Comparison of ENCODE assay signal across 28 mouse cellular contexts in the genomic region with DNA sequence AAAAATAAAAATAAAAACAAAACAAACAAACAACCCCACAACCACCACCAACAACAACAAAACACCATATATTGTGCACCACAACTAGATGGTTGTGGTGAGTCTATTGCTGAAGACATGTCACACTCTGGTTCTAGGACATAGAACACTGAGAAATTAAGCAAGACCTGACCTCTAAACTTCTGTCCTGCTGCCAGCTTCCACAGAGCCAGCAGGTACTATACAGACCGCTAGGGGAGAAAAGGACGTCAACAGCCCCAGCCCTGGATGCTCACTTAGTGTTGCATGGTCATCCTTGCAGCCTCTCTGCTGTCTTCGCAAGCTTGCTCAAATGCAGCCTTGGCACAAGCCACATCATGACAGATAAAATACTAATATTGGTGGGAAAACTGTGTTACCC. TPM values are rescaled to one million over a fixed set of nuclear protein-coding genes. Genes with fewer than 3 reads are reported as not detected.
DNase-seq lines count a peak whose midpoint lies in the region; ATAC-seq and TF ChIP-seq lines count a peak whose summit lies in the region.
"Had no signal": no experiment of that assay in that cellular context is flagged by ENCODE, and none has a peak within 500 bp of the region (broad histone marks: within the 10 kb centered on the region; RNA-seq: fewer than 3 reads in every experiment).

No protein-coding gene starts in this region.

- H3ac ChIP-seq in myocyte (ENCODE audit: control insufficient read depth, insufficient read length) = no peak overlapping the region

- no peak; the same call in 1 of the 2 replicates for TF ChIP-seq CTCF in liver, postnatal 0 days (IDR thresholded peaks at IDR 0.05; ENCODE audit: low read depth)
- no peak for TF ChIP-seq CTCF in heart, adult 2 months (IDR thresholded peaks at IDR 0.05)

- no peaks in the 10 kb centered on the region for H3K79me2 ChIP-seq in myocyte (ENCODE audit: control insufficient read depth, insufficient read depth)
- H3K79me2 ChIP-seq in heart, adult 2 months (replicated peaks; ENCODE audit: control insufficient read depth, insufficient read depth, low read length) = no peaks in the 10 kb centered on the region

- H3K9ac ChIP-seq in liver, postnatal 0 days (replicated peaks) = no peak overlapping the region
- no peak overlapping the region for H3K9ac ChIP-seq in heart, adult 2 months (ENCODE audit: low read depth, low read length)
- H3K9ac ChIP-seq: forebrain, embryonic 13.5 days; heart, embryonic 13.5 days; hindbrain, embryonic 14.5 days had no signal

- no peak overlapping the region for H3K27ac ChIP-seq in liver, postnatal 0 days (ENCODE audit: low read depth)
- H3K27ac ChIP-seq in heart, adult 2 months = no peak overlapping the region
- H3K27ac ChIP-seq: forebrain, embryonic 10.5 days; forebrain, embryonic 13.5 days; heart, embryonic 10.5 days; heart, embryonic 13.5 days; hindbrain, embryonic 14.5 days; hindbrain, postnatal 0 days had no signal

- no peak for TF ChIP-seq POLR2A in myocyte (IDR thresholded peaks at IDR 0.05; ENCODE audit: insufficient read length, low read depth)
- TF ChIP-seq POLR2A in heart, adult 2 months (IDR thresholded peaks at IDR 0.05; ENCODE audit: insufficient read depth, low read depth, low read length) = no peak

- H3K27me3 ChIP-seq in liver, postnatal 0 days (ENCODE audit: insufficient read depth, low read length) = no peaks in the 10 kb centered on the region
- no peaks in the 10 kb centered on the region for H3K27me3 ChIP-seq in myocyte (ENCODE audit: control insufficient read depth, insufficient read depth, insufficient read length)
- no peaks in the 10 kb centered on the region for H3K27me3 ChIP-seq in heart, adult 2 months (ENCODE audit: control insufficient read depth, insufficient read depth, low read length)
- H3K27me3 ChIP-seq: CH12.LX; forebrain, embryonic 13.5 days; heart, embryonic 13.5 days; Patski had no signal

- 74% methylated on average over 3 of the region's 3 CpGs for WGBS in liver, postnatal 0 days (ENCODE audit: insufficient replicate concordance)
- WGBS in heart, adult 2 months = 90% methylated on average over 3 of the region's 3 CpGs

- no peaks in the 10 kb centered on the region for H3K4me1 ChIP-seq in liver, postnatal 0 days (ENCODE audit: insufficient read depth)
- H3K4me1 ChIP-seq in heart, adult 2 months (ENCODE audit: control insufficient read depth, insufficient read depth, low read length) = no peaks in the 10 kb centered on the region
- H3K4me1 ChIP-seq: forebrain, embryonic 13.5 days had no signal

- no peaks in the 10 kb centered on the region for H3K9me3 ChIP-seq in liver, postnatal 0 days (ENCODE audit: low read length)
- H3K9me3 ChIP-seq: forebrain, embryonic 10.5 days; forebrain, embryonic 13.5 days; G1E; heart, embryonic 10.5 days; heart, embryonic 13.5 days had no signal

- no peaks in the 10 kb centered on the region for H3K36me3 ChIP-seq in liver, postnatal 0 days (replicated peaks; ENCODE audit: insufficient read depth, low read length)
- no peaks in the 10 kb centered on the region for H3K36me3 ChIP-seq in myocyte (ENCODE audit: control insufficient read depth, insufficient read depth)
- no peaks in the 10 kb centered on the region for H3K36me3 ChIP-seq in heart, adult 2 months (ENCODE audit: control insufficient read depth, insufficient read depth, low read length)
- H3K36me3 ChIP-seq: forebrain, embryonic 10.5 days; G1E; heart, embryonic 10.5 days; heart, embryonic 13.5 days had no signal

- peak; percentile 30 for DNase-seq in adrenal gland, postnatal 10 days
- DNase-seq in adrenal gland, postnatal 4 days (ENCODE audit: low spot score in 2 of 2) = no peak
- DNase-seq in liver, postnatal 0 days = peak; percentile 41
- DNase-seq in liver = no peak
- DNase-seq in heart, adult 2 months = no peak
- DNase-seq: B cell, adult 2 months; cerebellum, adult 18-20 months; cerebellum, adult 9-10 months; cerebellum, postnatal 14 days; gastrocnemius, postnatal 25 days; heart, adult 18-20 months; heart, postnatal 14 days; heart, postnatal 4 days had no signal

- H3K4me2 ChIP-seq in liver, postnatal 0 days (ENCODE audit: low read depth, low read length) = no peak overlapping the region
- peak overlapping the region; percentile 43 for H3K4me2 ChIP-seq in myocyte (ENCODE audit: low read depth)
- H3K4me2 ChIP-seq: forebrain, embryonic 13.5 days; heart, embryonic 13.5 days; hindbrain, embryonic 14.5 days had no signal

- intact Hi-C loops in heart, adult 2 months (cut with DNase I) = loop anchor here (5.0 kb wide), 1 partner anchor 995 kb away; no protein-coding TSS in a partner anchor

- TF ChIP-seq EP300 in liver, postnatal 0 days (IDR thresholded peaks at IDR 0.05; ENCODE audit: low read depth) = no peak
- no peak for TF ChIP-seq EP300 in heart, adult 2 months (IDR thresholded peaks at IDR 0.05; ENCODE audit: insufficient read depth, low read depth, low read length)

- no peak overlapping the region for H3K4me3 ChIP-seq in liver, postnatal 0 days (ENCODE audit: low read depth, low read length)
- H3K4me3 ChIP-seq in myocyte = no peak overlapping the region
- H3K4me3 ChIP-seq in heart, adult 2 months = no peak overlapping the region
- H3K4me3 ChIP-seq: forebrain, embryonic 10.5 days; forebrain, embryonic 13.5 days; heart, embryonic 10.5 days; heart, embryonic 13.5 days had no signal

- peak; percentile 77 for ATAC-seq in liver, postnatal 0 days
- ATAC-seq: forebrain, embryonic 13.5 days; forebrain, embryonic 16.5 days; hindbrain, postnatal 0 days; inflammation-experienced regulatory T-cells, adult 6 months; intestine, embryonic 16.5 days; Patski had no signal

TF ChIP-seq in myocyte, 11 proteins besides CTCF, POLR2A, EP300 and RAD21:
- no peak for TF ChIP-seq MAX (IDR thresholded peaks at IDR 0.05; ENCODE audit: low read depth)

RNA-seq across cellular contexts. Expression of a gene that starts 11.8 kb away (rescaled TPM):
- total RNA-seq in adrenal gland, postnatal 10 days (2021) = 10 to 100 TPM; 70.7 to 71.7 TPM
- 10 to 100 TPM; 74.9 to 81.7 TPM for total RNA-seq in adrenal gland, postnatal 4 days (2021)
- 27.9 and 31.0 TPM in 2 replicates for polyA plus RNA-seq in liver, postnatal 0 days (2015; fragmentation: Nextera tagmentation; extraction: Ambion mirVana)
- polyA plus RNA-seq in myocyte (2012; fragmentation: generic; extraction: Trizol) = 131 TPM
- total RNA-seq in heart, adult 2 months (2021) = 10 to 100 TPM; 46.9 to 51.7 TPM
- 50.6 and 64.4 TPM in 2 replicates for polyA plus RNA-seq in heart, adult 2 months (2012; rRNA removed)

RNA-seq across cellular contexts. Expression of a gene that starts 12.1 kb away (rescaled TPM):
- total RNA-seq in adrenal gland, postnatal 10 days (2021) = 1 to 10 TPM in 1 of 2 experiments, under 1 TPM in 1; 0.88 to 1.6 TPM
- 1 to 10 TPM; 1.3 to 2.0 TPM for total RNA-seq in adrenal gland, postnatal 4 days (2021)
- polyA plus RNA-seq in liver, postnatal 0 days (2015; fragmentation: Nextera tagmentation; extraction: Ambion mirVana) = 0.19 TPM in 2 replicates
- polyA plus RNA-seq in myocyte (2012; fragmentation: generic; extraction: Trizol) = 1.2 TPM
- total RNA-seq in heart, adult 2 months (2021) = under 1 TPM; 0.37 to 0.84 TPM
- 0.16 and 0.29 TPM in 2 replicates for polyA plus RNA-seq in heart, adult 2 months (2012; rRNA removed)
- total RNA-seq: G1E had no signal
- polyA plus RNA-seq: embryonic facial prominence, embryonic 11.5 days; forebrain, embryonic 10.5 days; forebrain, embryonic 13.5 days; G1E; inflammation-experienced regulatory T-cells, adult 6 months had no signal

RNA-seq across cellular contexts. Expression of a gene that starts 41.2 kb away (rescaled TPM):
- total RNA-seq in adrenal gland, postnatal 10 days (2021) = 10 to 100 TPM; 87.0 to 99.7 TPM
- total RNA-seq in adrenal gland, postnatal 4 days (2021) = 100 to 1,000 TPM; 101 to 113 TPM
- 3.4 and 4.1 TPM in 2 replicates for polyA plus RNA-seq in liver, postnatal 0 days (2015; fragmentation: Nextera tagmentation; extraction: Ambion mirVana)
- 38.1 TPM for polyA plus RNA-seq in myocyte (2012; fragmentation: generic; extraction: Trizol)
- total RNA-seq in heart, adult 2 months (2021) = 10 to 100 TPM; 79.2 to 88.7 TPM
- polyA plus RNA-seq in heart, adult 2 months (2012; rRNA removed) = 15.8 and 36.9 TPM in 2 replicates

RNA-seq across cellular contexts. Expression of a gene that starts 50.1 kb away (rescaled TPM):
- total RNA-seq in adrenal gland, postnatal 10 days (2021) = 1 to 10 TPM; 5.1 to 8.0 TPM
- total RNA-seq in adrenal gland, postnatal 4 days (2021) = 10 to 100 TPM in 1 of 2 experiments, 1 to 10 TPM in 1; 8.0 to 11.5 TPM
- not detected in 2 replicates for polyA plus RNA-seq in liver, postnatal 0 days (2015; fragmentation: Nextera tagmentation; extraction: Ambion mirVana)
- polyA plus RNA-seq in myocyte (2012; fragmentation: generic; extraction: Trizol) = not detected
- not detected for total RNA-seq in heart, adult 2 months (2021)
- polyA plus RNA-seq in heart, adult 2 months (2012; rRNA removed) = 0.18 TPM in 1 of 2 replicates, not detected in the other
- total RNA-seq: CH12.LX; G1E; gastrocnemius, adult 8-10 months; gastrocnemius, postnatal 25 days; heart, adult 18-20 months had no signal
- polyA plus RNA-seq: G1E; heart, embryonic 10.5 days; inflammation-experienced regulatory T-cells, adult 6 months; Patski had no signal

Comparison
In these comparisons a context has a peak if more than half of its experiments do, and no peak if none do; other contexts are left out.
1. DNase-seq: peak in adrenal gland, postnatal 10 days (single experiment) and liver, postnatal 0 days (single experiment); none in adrenal gland, postnatal 4 days (0 of 2), liver (single experiment) and heart, adult 2 months (0 of 2).